Mouse (Mus musculus) erythroblast, embryonic 14.5 days (primary cell): Measurements from ENCODE around the gene Xpo6.

ENCODE experiments used
- GATA1 ChIP-seq: IDR thresholded peaks from 2 replicates; pipeline ENCODE4 v1.6.1; 2012; ENCODE audit warnings: low read length, inconsistent platforms, mixed read lengths
- TAL1 ChIP-seq: IDR thresholded peaks from 3 replicates; pipeline ENCODE4 v1.6.1; 2012; ENCODE audit warnings: low read length, inconsistent platforms, mixed read lengths

- TF ChIP-seq GATA1: no peak
- TF ChIP-seq TAL1: no peak
Observed at GRCm38 (mm10) chr7:126083341-126083979, 116.8 kb downstream of the Xpo6 start.
